Mouse (Mus musculus) kidney, adult 2 months (tissue): ENCODE data around the gene Rem2. TPM values are rescaled to one million over a fixed set of nuclear protein-coding genes. Genes with fewer than 3 reads are reported as not detected.

Source experiments
- DNase-seq: peaks from one replicate; pipeline ENCODE4 v3.0.0; 2021
- H3K27ac ChIP-seq: fragments of 200-500 bp; 2 replicates; pipeline ENCODE4 v1.5.1; 2012; ENCODE audit warnings: low read depth, low read length, control low read depth, inconsistent platforms; ENCODE audit not compliant: insufficient read depth
- H3K27me3 ChIP-seq: fragments of 200-500 bp; replicated peaks from 2 replicates; pipeline ENCODE4 v1.6.1; 2012; ENCODE audit warnings: mild to moderate bottlenecking, moderate library complexity, low read length, inconsistent platforms; ENCODE audit not compliant: control insufficient read depth, insufficient read depth
- H3K36me3 ChIP-seq: fragments of 200-500 bp; 2 replicates; pipeline ENCODE4 v1.6.1; 2012; ENCODE audit warnings: mild to moderate bottlenecking, moderate library complexity, low read length, inconsistent platforms; ENCODE audit not compliant: control insufficient read depth, insufficient read depth
- H3K4me1 ChIP-seq: fragments of 200-500 bp; 2 replicates; pipeline ENCODE4 v1.6.1; 2011; ENCODE audit warnings: low read length; ENCODE audit not compliant: control insufficient read depth, insufficient read depth
- H3K4me3 ChIP-seq: fragments of 200-500 bp; 2 replicates; pipeline ENCODE4 v1.5.1; 2011; ENCODE audit warnings: mild to moderate bottlenecking, low read depth, low read length, control low read depth; ENCODE audit not compliant: insufficient read depth
- CTCF ChIP-seq: fragments of 200-500 bp; conservative IDR thresholded peaks from 2 replicates; pipeline ENCODE4 v1.5.1; 2011; ENCODE audit warnings: low read depth, mild to moderate bottlenecking, control low read depth, low read length, moderate library complexity, mixed read lengths; ENCODE audit not compliant: insufficient read depth, insufficient read length
- POLR2A ChIP-seq: fragments of 200-500 bp; IDR thresholded peaks from one replicate; pipeline ENCODE4 v1.6.1; 2011; ENCODE audit warnings: low read depth, low read length, control low read depth
- WGBS: fragments of 180-500 bp; shearing (Covaris S2); methylation state at CpG from one replicate; pipeline ENCODE4 v1.1.7; 2018; 5-methylcytosine and 5-hydroxymethylcytosine counted together
- polyA plus RNA-seq: library from polyadenylated mRNA; depleted of rRNA; stranded (reverse); fragments of >200 nt; gene quantifications from 2 replicates; pipeline ENCODE4 v1.2.3, GENCODE M21; 2012; rRNA removed

Gene Rem2
- polyA plus RNA-seq, 1 experiment: 0.23 TPM

DNA sequence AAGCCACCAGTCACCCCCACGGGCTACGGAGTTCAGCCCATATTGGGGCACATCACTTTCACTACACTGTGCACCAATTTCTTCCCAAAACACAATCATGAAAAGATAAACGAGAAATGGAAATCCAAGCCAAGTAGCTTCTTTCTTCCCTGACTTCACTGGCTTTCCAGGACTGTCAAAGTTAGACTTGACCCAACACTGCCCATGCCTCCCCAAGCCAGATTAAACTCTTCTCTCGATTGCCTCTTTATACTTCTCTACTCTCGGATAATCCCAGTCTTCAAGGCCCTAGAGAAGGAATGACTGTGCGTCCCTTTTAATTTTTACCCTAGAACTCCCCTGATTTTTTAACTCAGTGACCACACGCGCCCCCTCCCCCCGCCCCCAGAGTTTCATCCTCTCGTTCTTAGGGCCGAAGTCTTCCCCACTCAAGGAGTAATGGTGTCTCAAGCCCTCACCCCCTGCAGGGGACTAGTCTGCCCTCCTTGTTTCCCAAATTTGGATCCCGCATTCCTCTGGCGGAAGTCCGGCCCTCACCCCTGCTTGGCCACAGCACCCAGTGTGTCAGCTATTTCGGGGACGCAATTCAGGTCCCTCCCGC is 40.9 kb downstream of the Rem2 start:
- 3% methylated on average over 17 of the region's 17 CpGs for WGBS
- Histone ChIP-seq H3K27ac (no peak overlapping the region), H3K4me1 (no peaks in the 10 kb centered on the region; the same call in none of the 2 replicates), H3K36me3 (peaks cover 3% of the 10 kb centered on the region; the same call in 1 of the 2 replicates), H3K27me3 (no peaks in the 10 kb centered on the region), H3K4me3 (peak overlapping the region; percentile 79)
- TF ChIP-seq POLR2A: no peak
- TF ChIP-seq CTCF: no peak
- DNase-seq: no peak

DNA sequence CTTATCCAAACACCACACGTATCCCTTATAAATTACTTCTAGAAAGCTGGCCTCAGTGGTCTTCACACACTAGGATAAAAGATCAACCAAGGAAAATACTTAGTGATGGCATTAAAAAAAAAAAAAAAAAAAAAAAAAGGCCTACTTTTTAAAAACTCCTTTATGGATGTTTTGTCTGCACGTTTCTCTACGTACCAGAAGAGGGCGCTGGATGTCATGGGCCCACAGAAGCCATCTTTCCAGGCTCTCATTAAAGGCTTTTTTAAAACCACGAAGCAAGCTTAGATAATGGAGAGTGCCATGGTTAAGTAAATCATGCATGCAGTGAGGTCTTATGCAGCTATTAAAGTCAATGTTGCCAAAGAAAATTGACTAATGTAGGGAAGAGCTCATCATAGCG is 47.7 kb downstream of the Rem2 start:
- TF ChIP-seq CTCF (peak; percentile 31), POLR2A (no peak)
- Histone ChIP-seq H3K4me1 (no peaks in the 10 kb centered on the region), H3K27ac (no peak overlapping the region), H3K4me3 (no peak overlapping the region), H3K36me3 (no peaks in the 10 kb centered on the region), H3K27me3 (no peaks in the 10 kb centered on the region)
- DNase-seq: no peak
- 50% methylated on average over 6 of the region's 6 CpGs for WGBS

DNA sequence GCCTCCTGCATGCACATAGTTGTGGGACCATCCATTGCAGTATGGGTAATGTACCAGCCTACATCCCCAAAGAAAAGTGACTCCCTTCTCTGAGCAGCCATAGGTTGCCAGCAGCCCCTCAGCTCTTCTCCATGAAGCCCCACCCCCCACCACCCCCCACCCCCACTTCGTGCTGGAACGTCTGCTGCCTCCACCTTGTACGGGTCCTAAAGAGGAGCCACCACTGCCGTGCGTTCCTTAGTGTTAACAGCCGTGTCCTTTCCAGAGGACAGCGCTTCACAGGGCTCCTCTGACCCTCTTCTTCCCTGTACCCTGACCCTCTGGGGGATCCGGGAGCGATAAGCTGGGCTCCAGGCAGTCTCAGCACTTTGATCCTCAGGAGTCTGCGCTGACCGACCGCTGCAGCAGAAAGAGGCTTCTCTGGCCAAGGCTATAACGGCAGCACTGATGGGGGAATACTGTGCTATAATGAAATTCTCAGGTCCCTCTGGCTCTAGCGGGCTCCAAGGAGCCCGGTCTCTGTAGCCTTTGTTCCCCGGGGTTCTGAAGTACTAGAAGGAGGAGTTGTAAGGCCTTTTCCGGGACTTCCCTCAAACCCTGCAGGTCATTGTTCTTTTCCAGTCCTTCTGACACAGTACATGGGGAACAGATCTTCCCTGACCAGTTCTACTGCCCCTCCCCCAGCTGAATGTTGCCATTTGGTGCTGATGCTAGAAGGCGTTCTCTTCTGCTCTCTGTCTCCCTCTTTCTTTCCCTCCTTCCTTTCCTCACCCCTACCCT is 51.5 kb downstream of the Rem2 start:
- peak; percentile 19 for DNase-seq
- H3K27me3 ChIP-seq: no peaks in the 10 kb centered on the region
- 6% methylated on average over 18 of the region's 18 CpGs for WGBS

DNA sequence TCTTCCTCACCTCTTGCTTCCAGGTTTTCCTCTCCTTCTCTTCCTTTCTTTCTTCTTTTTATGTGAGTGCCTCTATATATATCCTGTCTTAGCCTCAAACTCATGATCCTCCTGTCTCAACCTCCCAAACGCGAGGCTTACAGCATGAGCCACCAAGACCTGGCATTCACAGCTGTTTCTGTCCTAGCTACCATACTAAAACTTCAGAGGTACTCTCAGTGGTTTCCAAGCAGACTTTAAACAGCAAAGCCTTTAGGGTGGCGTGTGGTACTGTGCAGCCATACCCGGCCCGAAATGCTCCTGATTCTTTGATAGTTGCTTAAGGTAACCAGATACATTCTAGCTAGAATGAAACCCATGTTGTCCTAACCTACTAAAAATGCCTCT is 52.1 kb downstream of the Rem2 start:
- H3K36me3 ChIP-seq: no peaks in the 10 kb centered on the region
- TF ChIP-seq CTCF: no peak
- TF ChIP-seq POLR2A: no peak
- no peaks in the 10 kb centered on the region for H3K27me3 ChIP-seq
- 22% methylated on average over 5 of the region's 5 CpGs for WGBS
- no peak overlapping the region for H3K4me3 ChIP-seq
- no peak overlapping the region for H3K27ac ChIP-seq
- no peak for DNase-seq
- H3K4me1 ChIP-seq: no peaks in the 10 kb centered on the region

More for the DNA sequence above, 51.5 kb downstream of the Rem2 start:
- Histone ChIP-seq H3K36me3 (no peaks in the 10 kb centered on the region), H3K27ac (no peak overlapping the region), H3K4me3 (no peak overlapping the region), H3K4me1 (no peaks in the 10 kb centered on the region)
- TF ChIP-seq POLR2A: no peak
- TF ChIP-seq CTCF: no peak

DNA sequence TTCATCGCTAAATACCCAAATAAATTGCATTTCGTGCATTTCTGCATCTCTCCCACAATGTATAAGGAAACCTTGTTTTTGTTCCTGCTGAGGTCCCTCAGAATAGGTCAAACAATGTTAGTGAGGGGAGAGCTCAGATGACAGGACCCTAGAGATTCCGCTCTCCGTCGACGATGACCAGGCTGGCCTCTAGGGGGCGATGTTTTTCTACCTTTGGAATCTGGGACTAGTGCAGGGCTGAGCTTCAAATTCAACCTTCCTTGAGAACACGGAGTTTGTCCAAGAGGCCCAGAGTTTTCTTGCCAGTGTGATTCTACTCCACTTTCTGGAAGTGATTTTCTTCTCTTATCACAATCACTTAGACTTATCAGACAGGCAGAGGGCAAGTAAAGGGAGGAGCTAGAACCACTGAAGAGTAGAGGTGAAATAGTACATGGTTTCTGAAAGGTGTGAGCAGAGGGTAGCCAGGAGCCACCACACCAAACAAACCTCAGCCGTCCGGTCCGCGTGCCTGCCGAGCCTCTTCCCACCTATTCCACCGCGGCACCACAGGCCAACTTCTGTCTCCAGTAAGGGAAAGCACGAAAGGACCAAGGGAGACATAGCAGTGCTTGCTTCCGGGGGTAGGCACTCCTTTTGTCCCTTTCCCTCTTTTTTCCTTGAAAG is 52.7 kb downstream of the Rem2 start:
- Histone ChIP-seq H3K27ac (no peak overlapping the region), H3K27me3 (no peaks in the 10 kb centered on the region), H3K36me3 (no peaks in the 10 kb centered on the region), H3K4me3 (no peak overlapping the region), H3K4me1 (no peaks in the 10 kb centered on the region)
- peak; percentile 86 for DNase-seq
- peak; percentile 86 for TF ChIP-seq CTCF
- no peak for TF ChIP-seq POLR2A
- 19% methylated on average over 17 of the region's 17 CpGs for WGBS

Other genes starting within 250 kb of the Rem2 start
- gene Dad1, start 222.0 kb upstream of the Rem2 start, polyA plus RNA-seq: 773 and 775 TPM in 2 replicates
- 74.5 and 75.8 TPM in 2 replicates for gene Abhd4, start 221.9 kb upstream of the Rem2 start, polyA plus RNA-seq
- not detected in 2 replicates for gene Olfr49, start 191.2 kb upstream of the Rem2 start, polyA plus RNA-seq
- gene Oxa1l, start 115.3 kb upstream of the Rem2 start, polyA plus RNA-seq: 153 and 182 TPM in 2 replicates
- 454 and 464 TPM in 2 replicates for gene Slc7a7, start 58.3 kb upstream of the Rem2 start, polyA plus RNA-seq
- gene Mrpl52, start 49.2 kb upstream of the Rem2 start, polyA plus RNA-seq: 366 and 425 TPM in 2 replicates
- gene Mmp14, start 44.5 kb upstream of the Rem2 start, polyA plus RNA-seq: 37.2 and 42.1 TPM in 2 replicates
- gene Lrp10, start 12.0 kb upstream of the Rem2 start, polyA plus RNA-seq: 168 and 211 TPM in 2 replicates
- gene Prmt5, start 41.4 kb downstream of the Rem2 start, polyA plus RNA-seq: 30.9 and 33.0 TPM in 2 replicates
- 9.6 and 10.0 TPM in 2 replicates for gene Haus4, start 78.5 kb downstream of the Rem2 start, polyA plus RNA-seq
- gene Ajuba, start 101.5 kb downstream of the Rem2 start, polyA plus RNA-seq: 32.4 and 33.9 TPM in 2 replicates
- gene 4931414P19Rik, start 129.9 kb downstream of the Rem2 start, polyA plus RNA-seq: 6.5 and 8.1 TPM in 2 replicates
- 244 and 276 TPM in 2 replicates for gene Psmb5, start 141.9 kb downstream of the Rem2 start, polyA plus RNA-seq
- not detected in 2 replicates for gene Psmb11, start 145.3 kb downstream of the Rem2 start, polyA plus RNA-seq
- gene Gm17606, start 164.9 kb downstream of the Rem2 start, polyA plus RNA-seq: not detected in 2 replicates
- 1.2 and 1.5 TPM in 2 replicates for gene Cdh24, start 165.3 kb downstream of the Rem2 start, polyA plus RNA-seq
- gene 1700123O20Rik, start 210.1 kb downstream of the Rem2 start, polyA plus RNA-seq: 54.0 and 57.5 TPM in 2 replicates
- 79.2 and 79.4 TPM in 2 replicates for gene Acin1, start 210.8 kb downstream of the Rem2 start, polyA plus RNA-seq
- gene Gm29776, start 222.7 kb downstream of the Rem2 start, polyA plus RNA-seq: 0.16 and 0.20 TPM in 2 replicates
- gene Cebpe, start 236.1 kb downstream of the Rem2 start, polyA plus RNA-seq: 0.20 and 0.30 TPM in 2 replicates